In the genomic region with DNA sequence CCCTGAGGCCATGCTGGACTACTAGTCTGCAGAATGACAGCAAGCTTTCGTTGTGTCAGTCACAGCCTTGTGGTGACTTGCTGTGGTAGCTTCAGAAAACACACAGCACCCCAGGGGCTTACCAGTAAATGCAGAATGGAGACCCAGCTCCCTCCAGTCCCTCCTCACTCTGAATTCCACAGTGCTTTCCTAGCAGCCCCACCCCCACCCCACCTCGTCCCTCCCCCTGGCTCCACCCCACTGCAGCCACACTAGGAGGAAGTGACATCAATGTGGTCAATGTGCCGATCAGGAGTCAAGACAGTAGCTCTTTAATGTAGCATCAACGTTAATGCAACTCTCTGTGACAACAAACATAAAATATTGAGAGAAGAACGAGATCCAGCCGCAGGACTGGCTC, we compare ENCODE assay signal across 8 mouse cellular contexts. TPM values are rescaled to one million over a fixed set of nuclear protein-coding genes. Genes with fewer than 3 reads are reported as not detected.
DNase-seq lines count a peak whose midpoint lies in the region; ATAC-seq and TF ChIP-seq lines count a peak whose summit lies in the region.

No protein-coding gene starts in this region.

- no peak for TF ChIP-seq CTCF in lung, embryonic 14.5 days (IDR thresholded peaks at IDR 0.05; ENCODE audit: low read depth)
- no peak for TF ChIP-seq CTCF in liver, adult 2 months (IDR thresholded peaks at IDR 0.05; ENCODE audit: low read depth, low read length)
- no peak for TF ChIP-seq CTCF in small intestine, adult 2 months (IDR thresholded peaks at IDR 0.05; ENCODE audit: extremely low read depth, insufficient read length, insufficient replicate concordance, low read depth, low read length)

- no peak overlapping the region for H3K9ac ChIP-seq in lung, embryonic 14.5 days
- no peak overlapping the region for H3K9ac ChIP-seq in liver, adult 2 months (ENCODE audit: low read depth, low read length)
- no peak overlapping the region for H3K9ac ChIP-seq in hindbrain, embryonic 14.5 days
- no peak overlapping the region for H3K9ac ChIP-seq in midbrain, embryonic 11.5 days (ENCODE audit: low read length)

- peaks cover 16% of the 10 kb centered on the region for H3K4me1 ChIP-seq in lung, embryonic 14.5 days (ENCODE audit: insufficient read depth)
- H3K4me1 ChIP-seq in liver, adult 2 months (ENCODE audit: control insufficient read depth, insufficient read depth, low read length), result peaks cover 3% of the 10 kb centered on the region; the same call in 1 of the 2 replicates
- 0 out of 2 replicates have a peak, but pooled peaks cover 2% of the 10 kb centered on the region for H3K4me1 ChIP-seq in small intestine, adult 2 months (ENCODE audit: control insufficient read depth, insufficient read depth, insufficient read length, low read length)
- no peaks in the 10 kb centered on the region; the same call in 1 of the 2 replicates for H3K4me1 ChIP-seq in hindbrain, embryonic 14.5 days (replicated peaks; ENCODE audit: control insufficient read depth, insufficient read depth, low read length)
- peaks cover 4% of the 10 kb centered on the region for H3K4me1 ChIP-seq in midbrain, embryonic 11.5 days (ENCODE audit: control insufficient read depth, insufficient read depth, low read length)

- no peaks in the 10 kb centered on the region for H3K36me3 ChIP-seq in lung, embryonic 14.5 days (ENCODE audit: insufficient read depth)
- H3K36me3 ChIP-seq in liver, adult 2 months (ENCODE audit: control insufficient read depth, insufficient read depth, low read length), result no peaks in the 10 kb centered on the region
- no peaks in the 10 kb centered on the region for H3K36me3 ChIP-seq in small intestine, adult 2 months (ENCODE audit: control insufficient read depth, insufficient read depth, low read length)
- H3K36me3 ChIP-seq in hindbrain, embryonic 14.5 days (replicated peaks; ENCODE audit: control insufficient read depth, insufficient read depth), result no peaks in the 10 kb centered on the region
- H3K36me3 ChIP-seq in midbrain, embryonic 11.5 days (ENCODE audit: control insufficient read depth, insufficient read depth, low read length), result no peaks in the 10 kb centered on the region

- 0 out of 2 replicates have a peak, but pooled peaks have one; percentile 19 for ATAC-seq in lung, embryonic 14.5 days (ENCODE audit: insufficient read depth)
- ATAC-seq in common myeloid progenitor, adult 5-6 weeks (replicated peaks; ENCODE audit: low read depth, poor library complexity, severe bottlenecking), result peak; percentile 86
- no peak for ATAC-seq in hindbrain, embryonic 14.5 days (ENCODE audit: low FRiP score)
- ATAC-seq in midbrain, embryonic 11.5 days (ENCODE audit: low FRiP score), result no peak

- H3K27ac ChIP-seq in lung, embryonic 14.5 days (ENCODE audit: low read depth), result no peak overlapping the region
- H3K27ac ChIP-seq in liver, adult 2 months (replicated peaks; ENCODE audit: insufficient read depth, low read depth, low read length), result no peak overlapping the region
- no peak overlapping the region for H3K27ac ChIP-seq in small intestine, adult 2 months (ENCODE audit: insufficient read depth, low read depth, low read length)
- H3K27ac ChIP-seq in hindbrain, embryonic 14.5 days, result no peak overlapping the region
- no peak overlapping the region for H3K27ac ChIP-seq in midbrain, embryonic 11.5 days (ENCODE audit: low read depth, low read length)

- no peaks in the 10 kb centered on the region for H3K9me3 ChIP-seq in lung, embryonic 14.5 days (ENCODE audit: low read depth, low read length)
- no peaks in the 10 kb centered on the region for H3K9me3 ChIP-seq in hindbrain, embryonic 14.5 days (ENCODE audit: control insufficient read depth, low read length)
- no peaks in the 10 kb centered on the region for H3K9me3 ChIP-seq in midbrain, embryonic 11.5 days (ENCODE audit: control insufficient read depth, low read length)

- peak overlapping the region; percentile 35 for H3K4me2 ChIP-seq in lung, embryonic 14.5 days
- no peak overlapping the region for H3K4me2 ChIP-seq in hindbrain, embryonic 14.5 days (replicated peaks)
- no peak overlapping the region for H3K4me2 ChIP-seq in midbrain, embryonic 11.5 days

- 29% methylated on average over 6 of the region's 6 CpGs for WGBS in lung, embryonic 14.5 days
- WGBS in liver, adult 2 months, result 55% methylated on average over 6 of the region's 6 CpGs
- WGBS in small intestine, adult 2 months, result 48% methylated on average over 6 of the region's 6 CpGs
- WGBS in hindbrain, embryonic 14.5 days, result 56% methylated on average over 6 of the region's 6 CpGs
- 52% methylated on average over 6 of the region's 6 CpGs for WGBS in midbrain, embryonic 11.5 days

- TF ChIP-seq POLR2A in liver, adult 2 months (IDR thresholded peaks at IDR 0.05; ENCODE audit: extremely low read depth, insufficient read depth, low read length), result no peak
- TF ChIP-seq POLR2A in small intestine, adult 2 months (IDR thresholded peaks at IDR 0.05; ENCODE audit: low read depth, low read length), result no peak

- DNase-seq in lung, embryonic 14.5 days, result no peak
- no peak for DNase-seq in lung, adult 18-20 months
- peak; percentile 22 for DNase-seq in liver, adult 2 months (ENCODE audit: extremely low read depth, low read depth, low spot score)
- DNase-seq in hindbrain, embryonic 14.5 days (ENCODE audit: low spot score), result no peak
- no peak for DNase-seq in midbrain, embryonic 11.5 days (ENCODE audit: low spot score, missing footprints)
- no peak for DNase-seq in layer of hippocampus, adult 9-10 months (ENCODE audit: low spot score)

- no peak overlapping the region for H3K4me3 ChIP-seq in lung, embryonic 14.5 days (ENCODE audit: low read depth, low read length)
- no peak overlapping the region for H3K4me3 ChIP-seq in liver, adult 2 months (ENCODE audit: insufficient read depth, low read depth, low read length)
- peak overlapping the region; percentile 12; the same call in 1 of the 2 replicates for H3K4me3 ChIP-seq in small intestine, adult 2 months (ENCODE audit: low read depth, low read length)
- no peak overlapping the region for H3K4me3 ChIP-seq in hindbrain, embryonic 14.5 days (replicated peaks; ENCODE audit: low read length)
- no peak overlapping the region for H3K4me3 ChIP-seq in midbrain, embryonic 11.5 days (ENCODE audit: low read depth, low read length)

- H3K79me2 ChIP-seq in liver, adult 2 months (ENCODE audit: control insufficient read depth, insufficient read depth, low read length), result no peaks in the 10 kb centered on the region

- no peaks in the 10 kb centered on the region for H3K27me3 ChIP-seq in lung, embryonic 14.5 days (ENCODE audit: insufficient read depth, low read length)
- H3K27me3 ChIP-seq in liver, adult 2 months (ENCODE audit: control insufficient read depth, insufficient read depth, low read length), result no peaks in the 10 kb centered on the region
- H3K27me3 ChIP-seq in small intestine, adult 2 months (ENCODE audit: control insufficient read depth, insufficient read depth, low read length), result no peaks in the 10 kb centered on the region
- H3K27me3 ChIP-seq in hindbrain, embryonic 14.5 days (ENCODE audit: control insufficient read depth, insufficient read depth, low read length), result no peaks in the 10 kb centered on the region
- no peaks in the 10 kb centered on the region; the same call in 1 of the 2 replicates for H3K27me3 ChIP-seq in midbrain, embryonic 11.5 days (ENCODE audit: control insufficient read depth, insufficient read depth, low read length)

RNA-seq across cellular contexts. Expression of gene Hopx, which starts 25.2 kb away (rescaled TPM):
- polyA plus RNA-seq in lung, embryonic 14.5 days (2014; fragmentation: Nextera tagmentation; extraction: Ambion mirVana), result 2.4 and 3.6 TPM in 2 replicates
- total RNA-seq in common myeloid progenitor, adult 5-6 weeks (2017), result 1.2 TPM in 1 of 2 replicates, not detected in the other
- total RNA-seq in liver, adult 2 months (2014; rRNA removed), result 42.7 and 77.2 TPM in 2 replicates
- polyA plus RNA-seq in liver, adult 2 months (2012; rRNA removed), result 84.9 and 92.3 TPM in 2 replicates
- polyA plus RNA-seq in small intestine, adult 2 months (2012; rRNA removed), result 72.0 and 80.7 TPM in 2 replicates
- polyA plus RNA-seq in hindbrain, embryonic 14.5 days (2014; fragmentation: Nextera tagmentation; extraction: Ambion mirVana), result 8.4 and 11.3 TPM in 2 replicates
- polyA plus RNA-seq in midbrain, embryonic 11.5 days (2014; fragmentation: Nextera tagmentation; extraction: Ambion mirVana), result 0.37 TPM in 1 of 2 replicates, not detected in the other

Comparison
In these comparisons a context has a peak if more than half of its experiments do, and no peak if none do; other contexts are left out.
1. ATAC-seq: peak in lung, embryonic 14.5 days (single experiment) and common myeloid progenitor, adult 5-6 weeks (single experiment); none in hindbrain, embryonic 14.5 days (single experiment) and midbrain, embryonic 11.5 days (single experiment).